8 mouse cellular contexts compared by ENCODE assay signal in genomic region chr5:130170666-130171422, GRCm38 (mm10). TPM values are rescaled to one million over a fixed set of nuclear protein-coding genes. Genes with fewer than 3 reads are reported as not detected.
DNase-seq lines count a peak whose midpoint lies in the region; ATAC-seq and TF ChIP-seq lines count a peak whose summit lies in the region.

No protein-coding gene starts in this region.

- H3K9me3 ChIP-seq in embryonic facial prominence, embryonic 13.5 days = no peaks in the 10 kb centered on the region
- no peaks in the 10 kb centered on the region for H3K9me3 ChIP-seq in intestine, postnatal 0 days (ENCODE audit: control insufficient read depth)

- no peaks in the 10 kb centered on the region for H3K27me3 ChIP-seq in C2C12 (ENCODE audit: control insufficient read depth, insufficient read depth, insufficient read length)
- H3K27me3 ChIP-seq in embryonic facial prominence, embryonic 13.5 days = no peaks in the 10 kb centered on the region
- H3K27me3 ChIP-seq in intestine, postnatal 0 days (replicated peaks; ENCODE audit: control insufficient read depth, insufficient read depth, low read length) = no peaks in the 10 kb centered on the region

- H3K79me2 ChIP-seq in C2C12 (ENCODE audit: control insufficient read depth, insufficient read depth) = peaks cover 43% of the 10 kb centered on the region

- DNase-seq in embryo, embryonic 11.5 days (ENCODE audit: low read depth, low spot score) = peak; percentile 5
- DNase-seq in embryo, embryonic 10 days (ENCODE audit: low spot score) = no peak
- DNase-seq in naive thymus-derived CD4-positive, alpha-beta T cell, adult 2 months (ENCODE audit: low read depth) = peak; percentile 29
- no peak for DNase-seq in left cerebral cortex, postnatal 36 days (ENCODE audit: low spot score in 2 of 2)
- DNase-seq in urinary bladder, postnatal 25 days (ENCODE audit: low spot score) = no peak

- peak overlapping the region; percentile 83 for H3K4me2 ChIP-seq in embryonic facial prominence, embryonic 13.5 days
- H3K4me2 ChIP-seq in intestine, postnatal 0 days (replicated peaks; ENCODE audit: low read depth) = peak overlapping the region; percentile 72

- peak overlapping the region; percentile 79 for H3K4me3 ChIP-seq in C2C12 (ENCODE audit: insufficient read depth, poor library complexity, severe bottlenecking)
- H3K4me3 ChIP-seq in embryonic facial prominence, embryonic 13.5 days = peak overlapping the region; percentile 96
- peak overlapping the region; percentile 72 for H3K4me3 ChIP-seq in intestine, postnatal 0 days (ENCODE audit: low read depth, low read length)

- H3K9ac ChIP-seq in embryonic facial prominence, embryonic 13.5 days = peak overlapping the region; percentile 92
- H3K9ac ChIP-seq in intestine, postnatal 0 days (ENCODE audit: low read depth, low read length) = peak overlapping the region; percentile 90

- TF ChIP-seq CTCF in C2C12 (IDR thresholded peaks at IDR 0.05; ENCODE audit: control insufficient read depth, insufficient read depth, insufficient read length) = no peak
- TF ChIP-seq CTCF in intestine, postnatal 0 days (IDR thresholded peaks at IDR 0.05; ENCODE audit: low read depth) = no peak

- ATAC-seq in embryonic facial prominence, embryonic 13.5 days (ENCODE audit: insufficient number of reproducible peaks, insufficient read depth, low FRiP score, low TSS enrichment, low read depth) = no peak
- no peak; the same call in 1 of the 2 replicates for ATAC-seq in intestine, postnatal 0 days

- peaks cover 18% of the 10 kb centered on the region for H3K4me1 ChIP-seq in embryonic facial prominence, embryonic 13.5 days
- peaks cover 7% of the 10 kb centered on the region; the same call in 1 of the 2 replicates for H3K4me1 ChIP-seq in intestine, postnatal 0 days (replicated peaks; ENCODE audit: control insufficient read depth, insufficient read depth, low read length)

- H3K79me3 ChIP-seq in C2C12 (ENCODE audit: low read depth) = peaks cover 35% of the 10 kb centered on the region

- intact Hi-C loops in left cerebral cortex, postnatal 36 days (cut with DNase I) = loop anchor here (1.0 kb wide), 1 partner anchor 51 kb away; no protein-coding TSS in a partner anchor

- no peaks in the 10 kb centered on the region for H3K36me3 ChIP-seq in C2C12 (ENCODE audit: control insufficient read depth, insufficient read depth)
- no peaks in the 10 kb centered on the region for H3K36me3 ChIP-seq in embryonic facial prominence, embryonic 13.5 days
- no peaks in the 10 kb centered on the region for H3K36me3 ChIP-seq in intestine, postnatal 0 days (ENCODE audit: control insufficient read depth, insufficient read depth)

- peak overlapping the region; percentile 78 for H3K27ac ChIP-seq in embryonic facial prominence, embryonic 13.5 days
- H3K27ac ChIP-seq in intestine, postnatal 0 days (ENCODE audit: low read depth, low read length) = peak overlapping the region; percentile 92

- H3ac ChIP-seq in C2C12 (ENCODE audit: control insufficient read depth, insufficient read length, low read depth) = peak overlapping the region; percentile 39

- 16% methylated on average over 6 of the region's 6 CpGs for WGBS in embryonic facial prominence, embryonic 13.5 days
- 9% methylated on average over 6 of the region's 6 CpGs for WGBS in intestine, postnatal 0 days

TF ChIP-seq in C2C12, 6 proteins besides CTCF, POLR2A, EP300 and RAD21:
- no peak for TF ChIP-seq MYOD1 (IDR thresholded peaks at IDR 0.05; ENCODE audit: control insufficient read depth, insufficient read length, low read depth)
- TF ChIP-seq MAX (IDR thresholded peaks at IDR 0.05) = no peak
- no peak for TF ChIP-seq USF1 (IDR thresholded peaks at IDR 0.05; ENCODE audit: low read depth)
- no peak for TF ChIP-seq CEBPB (IDR thresholded peaks at IDR 0.05; ENCODE audit: low read depth)
- no peak for TF ChIP-seq MYOG (IDR thresholded peaks at IDR 0.05; ENCODE audit: control insufficient read depth, extremely low read depth, insufficient read length)
- TF ChIP-seq FOSL1 (IDR thresholded peaks at IDR 0.05; ENCODE audit: insufficient read depth, low read length, poor library complexity, severe bottlenecking) = no peak

RNA-seq across cellular contexts. Expression of gene Rabgef1, which starts 0.8 kb away (rescaled TPM):
- 14.3 TPM for polyA plus RNA-seq in C2C12 (2012; fragmentation: generic; extraction: Trizol)
- polyA plus RNA-seq in embryonic facial prominence, embryonic 13.5 days (2015; fragmentation: Nextera tagmentation; extraction: Ambion mirVana) = 25.8 and 28.0 TPM in 2 replicates
- polyA plus RNA-seq in intestine, postnatal 0 days (2015; fragmentation: Nextera tagmentation; extraction: Ambion mirVana) = 21.1 and 21.9 TPM in 2 replicates
- total RNA-seq in left cerebral cortex, postnatal 36 days (2021) = 10 to 100 TPM; 58.6 to 59.7 TPM

RNA-seq across cellular contexts. Expression of gene Kctd7, which starts 26.2 kb away (rescaled TPM):
- polyA plus RNA-seq in C2C12 (2012; fragmentation: generic; extraction: Trizol) = 2.4 TPM
- polyA plus RNA-seq in embryonic facial prominence, embryonic 13.5 days (2015; fragmentation: Nextera tagmentation; extraction: Ambion mirVana) = 6.1 and 7.2 TPM in 2 replicates
- polyA plus RNA-seq in intestine, postnatal 0 days (2015; fragmentation: Nextera tagmentation; extraction: Ambion mirVana) = 2.4 and 2.9 TPM in 2 replicates
- total RNA-seq in left cerebral cortex, postnatal 36 days (2021) = 10 to 100 TPM in 1 of 2 experiments, 1 to 10 TPM in 1; 9.4 to 13.1 TPM

RNA-seq across cellular contexts. Expression of gene Tmem248, which starts 46.0 kb away (rescaled TPM):
- polyA plus RNA-seq in C2C12 (2012; fragmentation: generic; extraction: Trizol) = 26.9 TPM
- 31.8 and 33.3 TPM in 2 replicates for polyA plus RNA-seq in embryonic facial prominence, embryonic 13.5 days (2015; fragmentation: Nextera tagmentation; extraction: Ambion mirVana)
- polyA plus RNA-seq in intestine, postnatal 0 days (2015; fragmentation: Nextera tagmentation; extraction: Ambion mirVana) = 45.7 and 47.0 TPM in 2 replicates
- 10 to 100 TPM; 42.9 to 43.3 TPM for total RNA-seq in left cerebral cortex, postnatal 36 days (2021)

Comparison
In these comparisons a context has a peak if more than half of its experiments do, and no peak if none do; other contexts are left out.
1. DNase-seq: peak in embryo, embryonic 11.5 days (single experiment) and naive thymus-derived CD4-positive, alpha-beta T cell, adult 2 months (single experiment); none in embryo, embryonic 10 days (single experiment), left cerebral cortex, postnatal 36 days (0 of 2) and urinary bladder, postnatal 25 days (single experiment).
2. Peak in every context shown above with its lines, with median percentiles within 50 percentile points of each other: H3K4me3 ChIP-seq.